Mouse (Mus musculus) hindbrain, embryonic 15.5 days (tissue): ENCODE measurements around the gene Mef2b. TPM values are rescaled to one million over a fixed set of nuclear protein-coding genes. Genes with fewer than 3 reads are reported as not detected.

ENCODE experiments used
- ATAC-seq: fragments of 200-750 bp; cut with Nextera tagmentation; 2 replicates; pipeline ENCODE4 v1.8.0; 2017; ENCODE audit warnings: low read depth, moderate number of reproducible peaks, moderate TSS enrichment; ENCODE audit not compliant: low FRiP score
- H3K27ac ChIP-seq: fragments of 300-500 bp; sonication (generic); replicated peaks from 2 replicates; pipeline ENCODE4 v1.5.1; 2015; ENCODE audit warnings: mild to moderate bottlenecking, inconsistent platforms
- H3K27me3 ChIP-seq: fragments of 300-500 bp; sonication (generic); 2 replicates; pipeline ENCODE4 v1.6.1; 2015; ENCODE audit warnings: control low read depth, inconsistent platforms
- H3K36me3 ChIP-seq: fragments of 300-500 bp; sonication (generic); 2 replicates; pipeline ENCODE4 v1.6.1; 2015; ENCODE audit warnings: control low read depth, inconsistent platforms
- H3K4me1 ChIP-seq: fragments of 300-500 bp; sonication (generic); replicated peaks from 2 replicates; pipeline ENCODE4 v1.6.1; 2015; ENCODE audit warnings: control low read depth, inconsistent platforms
- H3K4me2 ChIP-seq: fragments of 300-500 bp; sonication (generic); 2 replicates; pipeline ENCODE4 v1.6.1; 2015; ENCODE audit warnings: moderate library complexity, mild to moderate bottlenecking, inconsistent platforms
- H3K4me3 ChIP-seq: fragments of 300-500 bp; sonication (generic); 2 replicates; pipeline ENCODE4 v1.5.1; 2015; ENCODE audit warnings: mild to moderate bottlenecking, inconsistent platforms
- H3K9ac ChIP-seq: fragments of 300-500 bp; sonication (generic); 2 replicates; pipeline ENCODE4 v1.6.1; 2015; ENCODE audit warnings: inconsistent platforms
- H3K9me3 ChIP-seq: fragments of 300-500 bp; sonication (generic); 2 replicates; pipeline ENCODE4 v1.6.1; 2016; ENCODE audit warnings: control low read depth, inconsistent platforms
- WGBS: fragments of 180-500 bp; shearing (Covaris S2); methylation state at CpG from one replicate; pipeline ENCODE4 v1.1.7; 2015; 5-methylcytosine and 5-hydroxymethylcytosine counted together
- polyA plus RNA-seq: library from polyadenylated mRNA; unstranded; fragments of >200 nt; fragmentation: Nextera tagmentation; extraction: Ambion mirVana; gene quantifications from 2 replicates; pipeline ENCODE4 v1.2.1, GENCODE M21; 2015

Gene Mef2b
- polyA plus RNA-seq, 1 experiment from 2014 or later, result 0.48 TPM

DNA sequence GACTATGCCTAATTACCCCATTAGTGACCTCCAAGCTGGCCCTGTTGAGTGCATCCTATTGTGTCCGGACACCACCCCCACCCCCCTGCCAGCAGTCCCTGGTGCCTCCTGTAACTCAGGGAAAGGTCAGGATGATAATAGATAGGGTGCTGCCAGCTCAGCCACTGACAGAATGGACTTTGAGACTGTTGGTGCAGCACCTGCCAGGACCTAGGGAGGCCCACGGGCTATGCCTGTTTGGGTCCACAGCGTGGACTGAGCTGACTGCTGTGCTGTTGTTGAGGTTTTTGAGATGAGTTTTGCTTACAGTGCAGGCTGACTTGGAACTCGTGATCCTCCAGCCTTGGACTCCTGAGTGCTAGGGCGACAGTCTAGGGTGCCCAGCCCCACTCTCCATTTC, 53.7 kb downstream of the Mef2b start:
- ATAC-seq, result no peak
- H3K4me1 ChIP-seq, result no peaks in the 10 kb centered on the region
- H3K9me3 ChIP-seq, result no peaks in the 10 kb centered on the region
- no peak overlapping the region for H3K27ac ChIP-seq
- H3K36me3 ChIP-seq, result 0 out of 2 replicates have a peak, but pooled peaks cover 6% of the 10 kb centered on the region
- no peak overlapping the region for H3K9ac ChIP-seq
- H3K27me3 ChIP-seq, result no peaks in the 10 kb centered on the region
- no peak overlapping the region for H3K4me2 ChIP-seq
- H3K4me3 ChIP-seq, result no peak overlapping the region
- whole genome bisulfite sequencing, result 58% methylated on average over 5 of the region's 5 CpGs

DNA sequence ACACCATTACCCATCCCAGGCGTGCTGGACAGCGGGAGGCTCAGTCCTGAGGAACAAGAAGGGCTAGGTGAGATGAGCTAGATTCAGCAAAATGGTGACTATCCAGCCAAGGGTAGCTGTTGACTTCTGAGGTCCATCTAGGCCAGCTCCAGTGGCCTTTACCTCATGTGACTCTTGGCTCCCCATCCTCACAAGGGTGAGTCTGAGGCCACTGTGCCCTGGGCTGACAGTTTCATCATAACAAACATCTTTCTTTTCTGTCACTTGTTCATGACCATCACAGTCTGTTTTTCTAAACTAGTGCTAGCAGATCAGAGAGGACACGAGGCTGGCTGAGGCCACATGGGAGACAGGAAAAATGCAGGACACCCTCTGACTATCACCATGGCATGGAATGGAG, 54.7 kb downstream of the Mef2b start:
- 0 out of 2 replicates have a peak, but pooled peaks cover 4% of the 10 kb centered on the region for H3K36me3 ChIP-seq
- H3K4me2 ChIP-seq, result no peak overlapping the region
- ATAC-seq, result no peak
- H3K27ac ChIP-seq, result no peak overlapping the region
- no peaks in the 10 kb centered on the region for H3K9me3 ChIP-seq
- H3K4me1 ChIP-seq, result no peaks in the 10 kb centered on the region
- H3K4me3 ChIP-seq, result no peak overlapping the region
- no peaks in the 10 kb centered on the region for H3K27me3 ChIP-seq
- no peak overlapping the region for H3K9ac ChIP-seq
- WGBS, result 87% methylated on average over 3 of the region's 3 CpGs

DNA sequence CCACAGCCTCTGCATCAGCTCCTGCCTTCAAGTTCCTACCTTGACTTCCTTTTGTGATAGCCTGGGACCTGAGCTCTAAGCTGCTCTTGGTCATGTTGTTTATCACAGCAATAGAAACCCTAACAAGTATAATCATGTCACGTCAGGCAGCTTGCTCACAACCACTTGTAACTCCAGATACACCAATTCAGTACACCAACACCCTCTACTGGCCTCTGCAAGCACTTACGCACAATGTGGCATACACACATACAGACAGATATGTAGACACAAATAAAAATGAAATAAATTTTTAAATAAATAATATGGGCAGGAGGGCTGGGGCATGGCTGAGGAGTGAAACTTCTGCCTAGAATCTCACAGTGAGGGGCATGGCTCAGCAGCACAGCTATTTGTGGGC, 56.3 kb downstream of the Mef2b start:
- H3K9me3 ChIP-seq, result no peaks in the 10 kb centered on the region
- H3K27ac ChIP-seq, result no peak overlapping the region
- no peak overlapping the region for H3K9ac ChIP-seq
- H3K4me3 ChIP-seq, result no peak overlapping the region
- H3K4me2 ChIP-seq, result no peak overlapping the region
- no peaks in the 10 kb centered on the region for H3K4me1 ChIP-seq
- no peaks in the 10 kb centered on the region for H3K27me3 ChIP-seq
- ATAC-seq, result no peak
- WGBS, result 82% methylated on average over 2 of the region's 2 CpGs
- H3K36me3 ChIP-seq, result 0 out of 2 replicates have a peak, but pooled peaks cover 4% of the 10 kb centered on the region

DNA sequence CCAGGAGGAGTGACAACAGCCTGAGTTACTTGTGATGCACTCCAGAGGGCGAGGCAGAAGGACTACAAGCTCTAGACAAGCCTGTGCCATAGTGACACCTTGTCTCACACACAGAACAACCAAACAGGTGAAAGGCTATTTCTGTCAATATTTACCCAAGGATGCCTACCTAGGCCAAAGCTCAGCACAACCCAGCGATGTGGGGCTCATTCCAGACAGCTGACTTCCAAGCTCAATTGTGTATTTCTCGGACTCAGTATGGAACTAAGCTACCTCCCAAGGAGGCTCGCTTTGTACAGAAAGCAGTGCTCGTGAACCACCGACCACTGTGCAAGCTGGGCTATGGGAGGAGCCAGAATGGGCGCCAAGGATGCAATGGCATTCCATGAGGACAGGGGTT, 58.1 kb downstream of the Mef2b start:
- H3K36me3 ChIP-seq, result no peaks in the 10 kb centered on the region
- H3K9ac ChIP-seq, result no peak overlapping the region
- no peak overlapping the region for H3K4me3 ChIP-seq
- no peak for ATAC-seq
- H3K4me1 ChIP-seq, result no peaks in the 10 kb centered on the region
- H3K9me3 ChIP-seq, result no peaks in the 10 kb centered on the region
- 43% methylated on average over 7 of the region's 7 CpGs for WGBS
- H3K4me2 ChIP-seq, result no peak overlapping the region
- no peak overlapping the region for H3K27ac ChIP-seq
- no peaks in the 10 kb centered on the region for H3K27me3 ChIP-seq

DNA sequence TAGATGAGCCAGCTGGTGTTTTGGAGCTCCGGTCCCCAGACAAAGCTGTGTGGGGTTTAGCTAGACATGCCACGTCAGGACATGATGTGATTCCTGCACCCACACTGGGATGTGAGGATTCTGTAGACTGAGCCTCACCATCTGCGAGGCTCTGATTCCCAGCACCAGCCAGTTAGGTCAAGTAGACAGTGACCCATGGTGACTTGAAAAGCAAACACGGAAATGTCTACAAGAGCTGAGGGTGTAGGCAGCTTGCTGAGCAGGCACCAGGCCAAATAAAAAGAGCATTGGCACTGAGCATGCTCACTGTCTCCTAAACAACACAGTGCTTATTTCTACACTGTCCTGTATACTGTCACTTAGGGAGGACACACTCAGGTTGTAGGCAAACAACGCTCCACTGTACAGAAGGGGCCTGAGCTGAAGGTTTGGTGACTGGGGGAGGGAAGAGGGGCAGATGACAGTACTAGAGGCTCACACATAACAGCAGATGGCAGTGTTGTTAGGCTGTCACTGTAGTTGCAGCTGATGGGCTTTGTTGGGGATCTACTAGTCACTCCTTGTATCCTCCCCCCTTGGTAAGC, 60.7 kb downstream of the Mef2b start:
- Histone ChIP-seq H3K36me3 (no peaks in the 10 kb centered on the region), H3K27me3 (no peaks in the 10 kb centered on the region), H3K27ac (no peak overlapping the region), H3K9ac (no peak overlapping the region), H3K9me3 (no peaks in the 10 kb centered on the region), H3K4me2 (no peak overlapping the region), H3K4me1 (no peaks in the 10 kb centered on the region), H3K4me3 (no peak overlapping the region)
- 63% methylated on average over 5 of the region's 5 CpGs for WGBS
- ATAC-seq, result 0 out of 2 replicates have a peak, but pooled peaks have one; percentile 17

DNA sequence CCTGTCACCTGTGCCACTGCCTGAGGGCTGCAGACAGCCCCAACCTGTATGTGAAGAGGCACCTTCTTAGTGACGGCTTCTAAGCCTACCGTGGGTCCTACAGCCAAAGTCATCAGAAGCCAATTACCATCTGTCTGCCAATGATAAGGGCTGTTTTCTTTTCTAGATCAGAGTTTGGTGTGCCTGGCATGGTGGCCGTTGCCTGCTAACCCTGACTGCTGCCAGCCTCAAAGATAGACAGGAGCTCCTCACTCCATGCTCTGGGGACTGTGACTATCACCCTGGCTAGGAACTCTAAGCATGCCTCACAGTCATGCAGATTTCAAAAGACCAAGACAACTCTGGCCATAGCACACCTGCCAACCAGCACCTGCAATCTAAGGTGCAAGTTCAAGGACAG, 61.9 kb downstream of the Mef2b start:
- H3K9ac ChIP-seq, result no peak overlapping the region
- no peak overlapping the region for H3K27ac ChIP-seq
- ATAC-seq, result no peak
- no peak overlapping the region for H3K4me3 ChIP-seq
- no peaks in the 10 kb centered on the region for H3K9me3 ChIP-seq
- no peak overlapping the region for H3K4me2 ChIP-seq
- no peaks in the 10 kb centered on the region for H3K27me3 ChIP-seq
- H3K36me3 ChIP-seq, result no peaks in the 10 kb centered on the region
- no peaks in the 10 kb centered on the region for H3K4me1 ChIP-seq
- WGBS, result 89% methylated on average over 3 of the region's 3 CpGs

DNA sequence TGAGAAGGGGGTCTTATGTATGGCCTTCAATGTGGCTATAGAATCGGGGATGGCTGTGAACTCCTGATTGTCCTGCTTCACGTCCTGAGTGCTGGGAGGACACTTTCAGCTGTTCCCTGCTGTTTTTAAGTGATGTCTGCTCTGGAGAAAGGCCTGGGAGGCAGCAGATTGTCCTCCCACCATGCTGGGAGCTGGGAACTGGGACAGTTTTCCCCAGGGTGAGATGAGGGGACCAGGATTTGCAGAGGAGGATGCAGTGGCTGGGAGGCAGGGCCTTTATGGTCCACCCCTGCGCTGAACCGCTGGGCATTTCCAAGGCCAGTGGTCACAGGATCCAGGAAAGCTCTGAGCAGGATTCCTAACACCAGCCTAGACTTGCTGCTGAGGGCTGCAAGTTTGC, 63.6 kb downstream of the Mef2b start:
- no peak overlapping the region for H3K9ac ChIP-seq
- 68% methylated on average over 4 of the region's 4 CpGs for WGBS
- no peaks in the 10 kb centered on the region for H3K9me3 ChIP-seq
- ATAC-seq, result no peak
- H3K4me3 ChIP-seq, result no peak overlapping the region
- no peaks in the 10 kb centered on the region for H3K4me1 ChIP-seq
- no peaks in the 10 kb centered on the region for H3K27me3 ChIP-seq
- no peaks in the 10 kb centered on the region for H3K36me3 ChIP-seq
- no peak overlapping the region for H3K4me2 ChIP-seq
- H3K27ac ChIP-seq, result no peak overlapping the region

DNA sequence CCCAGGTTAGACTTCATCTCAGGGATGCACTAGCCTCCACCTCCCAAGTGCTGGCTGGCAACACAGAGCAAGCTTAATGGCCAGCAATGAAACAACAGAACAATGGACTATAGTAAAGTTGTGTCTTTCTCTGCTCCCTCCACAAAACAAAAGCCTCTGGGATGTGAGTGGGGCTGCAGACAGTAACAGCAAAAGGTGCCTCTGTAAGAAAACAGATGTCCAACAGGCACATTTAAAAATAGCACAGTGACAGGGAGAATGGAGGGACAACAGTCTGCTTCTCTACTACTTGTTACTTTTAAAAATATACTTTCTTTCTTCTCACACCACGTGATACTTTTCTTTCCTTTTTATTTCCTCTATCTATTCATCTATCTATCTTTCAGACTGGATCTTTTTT, 65.2 kb downstream of the Mef2b start:
- Histone ChIP-seq H3K27me3 (no peaks in the 10 kb centered on the region), H3K9ac (no peak overlapping the region), H3K4me1 (no peaks in the 10 kb centered on the region), H3K9me3 (no peaks in the 10 kb centered on the region), H3K4me2 (no peak overlapping the region), H3K36me3 (no peaks in the 10 kb centered on the region), H3K4me3 (no peak overlapping the region), H3K27ac (no peak overlapping the region)
- 79% methylated on average over 1 of the region's 1 CpGs for WGBS
- ATAC-seq, result no peak

DNA sequence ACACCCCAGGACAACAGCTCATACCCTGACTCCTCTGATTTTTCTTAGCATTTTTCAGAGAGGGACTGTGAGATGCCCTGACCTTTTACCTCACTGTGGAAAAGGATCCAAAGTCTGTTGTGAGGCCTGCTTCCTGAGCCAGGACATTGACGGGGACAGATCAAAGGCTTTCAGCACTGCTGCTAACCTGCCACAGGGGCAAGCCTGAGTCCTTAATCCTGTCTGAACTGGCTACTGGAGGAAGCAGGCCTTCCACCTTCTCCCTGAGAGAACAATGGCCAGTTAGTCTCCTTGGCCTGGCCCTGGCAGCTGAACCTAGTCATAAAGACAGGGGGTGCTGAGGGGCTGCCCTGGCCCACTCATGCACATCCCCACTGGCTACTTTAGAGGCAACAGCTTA, 68.6 kb downstream of the Mef2b start:
- Histone ChIP-seq H3K4me1 (peaks cover 18% of the 10 kb centered on the region), H3K36me3 (no peaks in the 10 kb centered on the region), H3K9me3 (no peaks in the 10 kb centered on the region), H3K4me3 (no peak overlapping the region), H3K4me2 (no peak overlapping the region), H3K27me3 (0 out of 2 replicates have a peak, but pooled peaks cover 8% of the 10 kb centered on the region), H3K27ac (no peak overlapping the region), H3K9ac (no peak overlapping the region)
- no peak for ATAC-seq
- 57% methylated on average over 1 of the region's 1 CpGs for WGBS

DNA sequence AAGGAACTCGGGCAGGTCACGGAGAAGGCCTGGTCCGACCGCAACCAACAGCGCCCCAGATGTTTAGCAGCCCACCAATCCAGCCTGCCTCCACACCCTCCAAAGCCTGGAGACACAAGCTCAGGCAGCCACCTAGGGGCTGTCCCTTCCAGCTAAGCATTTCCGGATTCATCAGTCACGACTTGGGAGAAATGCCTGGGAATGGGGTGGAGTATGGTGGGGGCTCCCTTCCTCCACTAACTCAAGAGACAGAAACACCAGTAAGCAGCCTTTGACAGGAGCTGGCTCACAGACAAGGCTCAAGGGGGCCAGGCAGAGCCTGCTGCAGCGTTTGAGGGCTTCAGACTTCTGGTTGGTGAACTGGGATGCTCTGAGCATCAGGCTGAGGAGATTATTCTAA, 71.0 kb downstream of the Mef2b start:
- no peaks in the 10 kb centered on the region for H3K9me3 ChIP-seq
- peaks cover 21% of the 10 kb centered on the region for H3K4me1 ChIP-seq
- H3K27ac ChIP-seq, result no peak overlapping the region
- no peak for ATAC-seq
- 30% methylated on average over 8 of the region's 8 CpGs for WGBS
- peak overlapping the region; percentile 85 for H3K4me2 ChIP-seq
- no peak overlapping the region; the same call in 1 of the 2 replicates for H3K9ac ChIP-seq
- H3K36me3 ChIP-seq, result no peaks in the 10 kb centered on the region
- 0 out of 2 replicates have a peak overlapping the region, but pooled peaks have one; percentile 9 for H3K4me3 ChIP-seq
- H3K27me3 ChIP-seq, result 0 out of 2 replicates have a peak, but pooled peaks cover 8% of the 10 kb centered on the region

DNA sequence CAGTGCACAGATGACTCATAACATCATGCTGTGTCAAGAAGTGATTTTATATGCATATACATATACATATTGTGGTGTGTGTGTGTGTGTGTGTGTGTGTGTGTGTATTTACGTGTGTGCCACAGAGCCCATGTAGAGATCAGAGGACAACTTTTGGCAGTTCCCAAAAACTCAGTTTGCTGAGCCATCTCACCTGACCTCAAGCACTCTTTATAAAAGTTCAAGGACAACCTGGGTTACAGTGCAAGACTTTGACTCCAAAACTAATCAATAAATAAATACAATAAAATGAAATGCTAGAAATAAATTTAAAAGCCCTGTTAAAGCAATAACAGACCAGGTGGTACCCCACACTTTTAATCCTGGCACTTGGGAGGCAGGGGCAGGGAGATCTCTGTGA, 71.8 kb downstream of the Mef2b start:
- H3K4me2 ChIP-seq, result peak overlapping the region; percentile 85
- 89% methylated on average over 1 of the region's 1 CpGs for WGBS
- H3K9ac ChIP-seq, result peak overlapping the region; percentile 51
- H3K36me3 ChIP-seq, result no peaks in the 10 kb centered on the region
- no peak for ATAC-seq
- H3K4me3 ChIP-seq, result peak overlapping the region; percentile 57
- 0 out of 2 replicates have a peak, but pooled peaks cover 8% of the 10 kb centered on the region for H3K27me3 ChIP-seq
- H3K9me3 ChIP-seq, result no peaks in the 10 kb centered on the region
- peak overlapping the region; percentile 50; the same call in 1 of the 2 replicates for H3K27ac ChIP-seq
- peaks cover 21% of the 10 kb centered on the region for H3K4me1 ChIP-seq

DNA sequence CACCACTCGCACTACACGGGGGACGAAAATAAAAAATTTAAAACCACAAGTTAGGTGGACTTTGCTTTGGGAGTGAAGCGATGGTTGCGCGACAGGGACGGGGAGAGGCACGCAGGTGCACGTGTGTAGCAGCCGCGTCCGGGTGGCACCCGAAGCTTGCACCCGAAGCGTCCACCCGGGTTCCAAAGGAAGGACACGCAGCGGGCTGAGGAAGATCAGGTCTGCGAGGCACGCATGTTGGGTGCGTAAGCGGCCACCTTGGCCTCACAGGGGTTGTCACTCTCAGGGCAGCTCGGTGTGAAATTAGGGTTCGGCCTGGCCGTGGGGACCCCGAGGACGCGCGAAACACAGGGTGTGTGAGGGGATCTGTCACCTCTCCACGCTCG, 72.2 kb downstream of the Mef2b start:
- 2% methylated on average over 31 of the region's 31 CpGs for WGBS
- Histone ChIP-seq H3K27ac (peak overlapping the region; percentile 50), H3K4me1 (peaks cover 21% of the 10 kb centered on the region), H3K4me3 (peak overlapping the region; percentile 57), H3K9me3 (no peaks in the 10 kb centered on the region), H3K4me2 (peak overlapping the region; percentile 85), H3K9ac (peak overlapping the region; percentile 51), H3K36me3 (no peaks in the 10 kb centered on the region), H3K27me3 (0 out of 2 replicates have a peak, but pooled peaks cover 8% of the 10 kb centered on the region)
- ATAC-seq, result no peak; the same call in 1 of the 2 replicates
